Mouse (Mus musculus) liver, adult 2 months (tissue): ENCODE results near the gene Rab27a.

ENCODE experiments used
- CTCF ChIP-seq: fragments of 200-500 bp; IDR thresholded peaks from 2 replicates; pipeline ENCODE4 v1.5.1; 2011; ENCODE audit warnings: low read depth, low read length, control low read depth
- POLR2A ChIP-seq: fragments of 200-500 bp; IDR thresholded peaks from 2 replicates; pipeline ENCODE4 v1.6.1; 2011; ENCODE audit warnings: low read length, control low read depth; ENCODE audit not compliant: insufficient read depth; ENCODE audit errors: extremely low read depth

- TF ChIP-seq CTCF (no peak), POLR2A (no peak)
Observed at GRCm38 (mm10) chr9:73103159-73103879, 58.7 kb downstream of the Rab27a start.
